Mouse (Mus musculus): ENCODE results near the gene Zbp1.
A peak's percentile ranks its signal among the peaks of the same experiment; 100 is the strongest.

Zbp1 gene

GRCm38 (mm10) chr2:173218416-173219141 lies at the start of gene Zbp1:
Gene Zbp1 (minus strand): TSS chr2:173218923.
- DNase-seq (ENCODE audit: low spot score in 2 of 2) = no peak

DNA sequence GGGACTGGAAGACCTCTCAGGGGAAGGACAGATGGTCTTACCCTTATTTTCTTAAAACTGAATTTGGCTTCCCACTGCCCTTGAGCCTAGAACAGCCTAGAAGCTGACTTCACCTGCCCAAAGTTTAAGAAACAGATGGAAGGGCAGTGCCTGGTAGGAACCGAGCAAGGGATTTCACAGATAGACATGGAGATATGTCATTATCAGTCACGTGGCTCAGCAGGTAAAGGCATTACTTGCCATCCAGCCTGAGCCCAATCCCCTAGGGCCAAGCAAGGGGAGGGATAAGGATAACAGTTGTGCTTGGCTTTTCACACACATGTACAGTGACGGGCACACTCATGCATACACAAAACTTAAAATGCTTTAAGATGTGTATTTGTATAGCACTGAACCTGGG lies 48.8 kb upstream of the Zbp1 start:
- DNase-seq (ENCODE audit: low spot score in 2 of 2) = no peak

DNA sequence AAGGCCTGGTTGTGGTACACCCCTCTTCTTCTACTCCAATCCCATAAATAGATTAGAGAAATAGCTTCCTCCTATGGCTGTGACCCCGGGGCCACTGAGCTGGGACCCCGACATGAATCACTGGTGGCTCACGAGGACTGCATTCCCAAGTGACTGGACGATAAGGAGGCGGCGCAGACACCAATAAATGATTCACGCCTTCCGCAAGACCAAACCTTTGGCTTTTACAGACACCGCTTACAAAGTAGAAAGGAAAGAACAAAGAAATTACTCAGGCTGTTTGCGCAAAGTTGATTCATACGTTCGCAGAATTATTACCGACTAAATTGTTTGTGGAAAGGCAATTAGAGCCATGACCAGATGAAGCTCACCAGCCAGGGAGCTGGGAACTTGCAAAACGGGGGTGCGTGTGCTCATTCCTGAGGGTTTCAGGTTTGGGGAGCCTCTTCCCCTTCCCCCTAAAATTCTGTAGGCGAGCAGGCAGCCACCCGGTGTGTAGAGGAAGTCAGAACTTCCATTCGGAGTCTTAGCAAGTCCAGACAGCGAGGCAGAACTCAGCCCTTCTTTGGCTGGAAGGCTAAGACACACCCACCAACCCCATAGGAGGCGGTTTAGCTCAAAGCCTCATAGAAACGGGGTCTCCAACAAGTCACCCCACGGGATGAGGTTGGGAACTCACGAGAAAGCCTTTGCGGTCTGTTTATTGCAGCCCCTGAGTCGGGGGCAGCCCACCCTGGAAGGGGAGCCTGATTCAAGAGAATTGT lies 47.8 kb upstream of the Zbp1 start:
- DNase-seq (ENCODE audit: low spot score in 2 of 2) = no peak

- DNase-seq (ENCODE audit: low spot score in 2 of 2) = no peak
Observed at GRCm38 (mm10) chr2:173265468-173266265, 46.9 kb upstream of the Zbp1 start.

- DNase-seq (ENCODE audit: low spot score in 2 of 2) = no peak
Observed at GRCm38 (mm10) chr2:173264467-173265128, 45.9 kb upstream of the Zbp1 start.

DNA sequence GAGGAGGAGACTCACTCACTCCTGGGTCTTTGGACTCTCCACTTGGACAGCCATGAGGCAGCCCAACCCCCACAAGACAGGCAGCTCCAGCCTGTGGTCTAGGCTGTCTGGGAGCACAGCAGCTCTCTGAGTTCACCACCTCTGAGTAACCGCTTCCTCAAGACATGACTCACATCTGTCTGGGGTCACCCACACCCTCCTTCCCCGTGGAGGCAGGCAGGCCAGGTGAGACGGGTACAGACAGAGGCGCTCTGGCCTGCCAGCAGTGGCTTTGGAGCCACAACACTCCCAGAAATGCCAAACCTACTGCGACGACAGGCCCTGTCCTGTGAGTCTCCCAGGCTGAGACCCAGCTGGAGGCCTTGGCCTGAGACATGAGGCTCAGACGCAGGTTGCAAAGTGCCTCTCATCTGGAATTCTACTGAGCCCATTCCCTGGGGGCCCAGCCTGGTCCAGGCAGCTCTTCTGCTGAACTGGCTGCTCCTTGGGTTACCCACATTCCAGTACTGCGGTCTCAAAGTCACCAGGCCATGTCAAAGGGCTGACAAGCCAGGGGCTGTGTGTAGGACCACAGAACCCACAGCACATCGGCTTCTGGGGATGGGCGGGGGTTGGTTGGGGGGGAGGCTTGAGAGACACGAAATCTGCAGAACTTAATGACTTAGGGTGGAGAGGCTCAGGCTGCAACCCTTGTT lies 45.1 kb upstream of the Zbp1 start:
- DNase-seq (ENCODE audit: low spot score in 2 of 2) = no peak

GRCm38 (mm10) chr2:173261497-173261896 lies 42.8 kb upstream of the Zbp1 start:
- no peak for DNase-seq (ENCODE audit: low spot score in 2 of 2)

GRCm38 (mm10) chr2:173258459-173259091 lies 39.9 kb upstream of the Zbp1 start:
- DNase-seq (ENCODE audit: low spot score in 2 of 2) = no peak

DNA sequence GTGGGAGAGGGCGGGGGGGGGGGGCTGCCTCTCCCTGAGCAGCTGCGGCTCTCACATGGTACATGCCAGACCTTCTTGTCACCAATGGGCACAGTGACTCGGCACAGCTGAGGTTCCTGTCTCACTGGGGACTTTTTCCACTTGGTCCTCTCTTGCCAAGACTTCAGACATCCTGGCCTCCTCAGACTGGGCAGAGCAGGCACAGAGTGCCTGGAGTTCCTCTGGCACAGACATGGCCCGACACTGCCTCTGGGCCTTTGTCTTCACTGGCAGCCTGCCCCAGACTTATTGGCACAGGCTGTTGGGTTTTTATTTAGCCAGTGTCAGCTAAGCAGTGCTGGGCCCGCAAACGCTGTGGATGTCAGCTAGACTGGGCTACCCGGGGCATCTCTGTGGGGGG lies 38.9 kb upstream of the Zbp1 start:
- peak; percentile 72 to 78 for DNase-seq (ENCODE audit: low spot score in 2 of 2)

GRCm38 (mm10) chr2:173256552-173256949 lies 37.8 kb upstream of the Zbp1 start:
- DNase-seq (ENCODE audit: low spot score in 2 of 2) = no peak

DNA sequence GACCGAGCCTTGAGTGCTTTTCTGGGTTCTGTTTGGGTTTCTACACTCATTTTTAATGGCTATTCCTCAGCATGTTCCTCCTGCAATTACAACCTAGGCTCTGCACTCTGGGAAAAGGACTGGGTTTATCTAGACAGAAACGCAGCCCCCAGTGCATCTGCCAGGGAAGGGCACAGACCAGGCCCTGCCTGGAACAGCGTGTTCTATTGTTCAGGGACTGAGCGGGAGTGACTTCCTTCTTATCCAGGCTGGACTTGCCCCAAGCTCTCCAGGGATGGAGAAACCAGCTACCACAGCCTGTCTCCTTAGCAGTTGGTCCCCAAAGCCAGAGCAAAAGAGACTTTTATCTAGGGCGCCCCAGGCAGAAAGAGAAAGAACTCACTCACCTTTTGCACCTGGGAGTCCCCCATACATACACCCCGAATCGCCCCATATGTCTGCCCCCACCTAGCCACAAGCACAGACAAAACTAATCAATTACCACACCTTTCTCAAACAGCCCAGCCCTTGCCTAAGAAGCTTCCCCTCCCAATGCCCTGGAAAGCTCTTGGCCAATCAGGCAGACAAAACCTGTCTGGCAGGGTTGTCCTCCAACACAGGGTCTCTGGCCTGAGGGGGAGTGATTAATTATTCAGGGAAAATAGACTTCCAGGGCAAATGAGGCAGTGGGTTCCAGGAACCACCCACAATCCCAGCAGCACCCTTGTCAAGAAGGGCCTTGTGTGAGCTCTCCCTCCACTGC lies 37.3 kb upstream of the Zbp1 start:
- DNase-seq (ENCODE audit: low spot score in 2 of 2) = no peak

DNA sequence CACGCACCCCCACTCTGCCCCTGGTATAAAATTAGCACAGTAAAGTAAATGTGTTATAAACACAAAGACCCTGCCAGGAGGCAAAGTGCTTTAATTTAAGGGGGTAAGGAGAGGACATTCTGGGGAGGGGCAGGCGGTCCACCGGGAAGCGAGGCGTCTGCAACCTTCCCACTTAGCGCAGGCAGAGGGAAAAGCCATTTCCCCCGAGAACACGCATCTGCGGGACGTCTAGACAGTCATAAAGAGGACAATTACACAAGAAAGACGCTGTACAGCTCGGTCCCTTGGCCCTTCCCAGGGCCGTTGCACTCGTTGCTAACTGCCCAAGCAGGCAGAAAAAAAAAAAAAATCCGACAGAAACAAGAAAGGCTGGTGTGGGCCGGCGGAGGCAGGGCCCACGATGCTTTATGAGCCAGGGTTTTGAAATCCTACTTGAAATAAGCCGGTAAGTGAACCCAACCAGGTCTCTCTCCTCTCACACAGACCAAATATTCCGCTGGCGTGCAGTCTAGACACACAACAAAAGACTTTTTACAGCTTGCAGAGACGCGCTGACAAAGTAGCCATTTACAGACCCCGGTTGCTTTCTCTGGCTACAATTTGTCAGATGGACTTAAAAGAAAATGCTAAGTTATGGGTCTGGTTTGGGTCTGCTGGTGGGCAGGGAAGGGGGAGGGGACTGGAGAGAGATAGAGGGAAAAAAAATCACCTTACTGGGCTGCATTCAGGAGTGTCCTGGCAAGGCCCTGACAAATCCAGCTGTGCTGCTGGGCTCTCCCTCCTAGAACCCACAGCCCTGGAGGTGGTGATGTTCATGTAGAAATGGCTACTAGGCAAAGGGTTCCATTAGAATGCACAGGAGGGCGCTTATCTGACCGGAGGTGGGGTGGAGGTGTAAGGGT lies 35.3 kb upstream of the Zbp1 start:
- no peak for DNase-seq (ENCODE audit: low spot score in 2 of 2)

DNA sequence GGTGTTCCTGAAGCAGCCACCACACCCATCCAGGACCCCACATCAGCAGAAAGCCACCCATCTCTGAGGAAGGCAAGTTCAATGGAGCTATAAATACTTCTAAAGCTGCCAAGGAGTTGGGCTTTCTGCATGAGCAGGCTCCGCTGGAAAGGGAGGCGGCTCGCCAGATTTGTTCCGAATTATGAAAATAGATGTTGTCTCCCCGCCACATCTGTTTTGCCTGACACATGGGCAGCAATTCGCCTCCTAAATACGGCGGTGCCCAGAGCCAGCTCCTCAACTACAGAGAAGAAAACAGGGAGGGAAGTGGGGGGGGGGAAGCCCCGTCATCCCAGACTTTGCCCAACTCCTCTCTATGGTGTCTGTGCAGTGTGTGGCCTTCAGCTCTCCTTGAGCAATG lies 33.0 kb upstream of the Zbp1 start:
- peak; percentile 61 to 81 for DNase-seq (ENCODE audit: low spot score in 2 of 2)

DNA sequence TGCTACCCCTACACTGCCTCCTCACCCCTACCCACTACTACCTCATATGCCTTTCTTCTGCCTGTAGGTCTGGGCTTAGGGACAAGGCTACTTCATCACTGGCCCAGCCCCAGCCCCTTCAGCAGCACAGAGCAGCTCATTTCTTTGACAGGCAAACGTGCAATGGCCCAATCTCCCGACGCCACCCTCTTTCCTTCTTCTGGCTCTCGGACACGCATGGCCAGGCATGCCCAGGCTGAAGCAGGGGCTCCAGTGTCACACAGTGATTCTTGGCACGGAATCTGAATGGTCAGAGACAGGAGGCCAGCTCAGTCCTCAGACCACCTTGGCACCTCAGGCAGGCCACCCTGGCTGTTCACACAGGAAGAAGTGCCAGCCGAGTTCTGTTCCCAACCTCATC lies 32.4 kb upstream of the Zbp1 start:
- no peak for DNase-seq (ENCODE audit: low spot score in 2 of 2)

GRCm38 (mm10) chr2:173250411-173250810 lies 31.7 kb upstream of the Zbp1 start:
- no peak for DNase-seq (ENCODE audit: low spot score in 2 of 2)

GRCm38 (mm10) chr2:173249965-173250364 lies 31.2 kb upstream of the Zbp1 start:
- no peak for DNase-seq (ENCODE audit: low spot score in 2 of 2)

DNA sequence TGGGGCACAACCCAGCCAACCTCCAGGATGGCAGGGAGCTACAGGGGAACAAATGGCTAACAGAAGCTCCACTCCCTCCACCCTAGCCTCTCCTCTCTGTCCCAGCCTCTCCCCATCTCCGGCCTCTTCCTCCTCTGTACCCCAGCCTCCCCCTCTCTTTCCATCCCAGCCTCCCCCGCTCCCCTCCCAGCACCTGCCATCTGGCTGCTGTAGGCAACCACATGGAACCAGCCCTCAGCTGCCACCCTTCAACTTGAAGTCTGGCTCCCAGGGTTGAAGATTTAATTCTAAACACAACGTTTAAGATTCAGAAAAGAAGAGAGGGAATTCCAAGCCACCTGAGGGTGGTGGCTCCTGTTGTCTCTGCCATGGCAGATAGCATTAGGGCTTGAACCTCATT lies 30.7 kb upstream of the Zbp1 start:
- DNase-seq (ENCODE audit: low spot score in 2 of 2) = peak; percentile 45 to 62

DNA sequence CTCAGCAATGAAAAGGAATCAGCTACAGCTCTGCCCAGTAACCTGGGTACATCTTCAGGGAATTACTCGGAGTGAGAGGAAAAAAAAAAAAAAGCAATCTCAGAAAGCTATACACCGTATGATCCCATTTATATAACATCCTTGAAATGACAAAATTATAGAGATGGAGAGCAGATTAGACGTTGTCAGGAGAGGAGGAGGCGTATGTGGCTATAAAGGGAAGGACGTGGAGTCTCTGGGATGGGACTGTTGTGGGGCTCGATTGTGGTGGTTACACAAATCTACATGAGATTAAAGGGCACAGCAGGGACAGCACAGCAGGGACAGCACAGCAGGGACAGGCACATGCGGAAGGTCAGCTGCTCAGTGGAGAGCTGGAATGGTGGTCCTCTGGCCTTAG lies 30.1 kb upstream of the Zbp1 start:
- no peak for DNase-seq (ENCODE audit: low spot score in 2 of 2)

DNA sequence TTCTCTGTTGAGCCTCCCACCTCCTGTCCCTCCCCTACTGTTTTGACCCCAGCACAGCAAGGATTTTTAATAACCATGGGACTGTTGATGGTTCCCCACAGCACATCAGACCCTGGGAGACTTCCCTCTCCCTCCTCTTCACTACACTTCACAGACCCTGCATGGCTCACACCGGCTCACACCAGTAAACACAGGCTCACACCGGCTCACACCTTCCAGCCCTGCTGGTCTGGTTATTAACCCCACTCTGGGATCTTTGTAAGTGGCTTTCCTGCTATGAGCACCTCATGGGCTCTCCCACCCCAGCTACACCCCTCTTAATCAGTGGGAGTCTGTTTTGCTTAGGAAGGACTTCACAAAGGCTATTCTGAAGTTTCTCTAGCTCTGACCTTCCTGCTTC lies 29.2 kb upstream of the Zbp1 start:
- DNase-seq (ENCODE audit: low spot score in 2 of 2) = no peak
